Mouse (Mus musculus) cerebellum, postnatal 10 days (tissue): ENCODE measurements at regions not wholly inside any gene's neighbourhood (a gene's known extent, or its start where the extent isn't known, plus 50 kb on each side); places are given as distances from the start of the nearest gene placed in this dataset.

ENCODE experiments used
- DNase-seq, 2 experiments: peaks; one replicate each; pipeline ENCODE4 v3.0.0; 2021; ENCODE audit warnings: mixed read lengths in 2 of 2

DNA sequence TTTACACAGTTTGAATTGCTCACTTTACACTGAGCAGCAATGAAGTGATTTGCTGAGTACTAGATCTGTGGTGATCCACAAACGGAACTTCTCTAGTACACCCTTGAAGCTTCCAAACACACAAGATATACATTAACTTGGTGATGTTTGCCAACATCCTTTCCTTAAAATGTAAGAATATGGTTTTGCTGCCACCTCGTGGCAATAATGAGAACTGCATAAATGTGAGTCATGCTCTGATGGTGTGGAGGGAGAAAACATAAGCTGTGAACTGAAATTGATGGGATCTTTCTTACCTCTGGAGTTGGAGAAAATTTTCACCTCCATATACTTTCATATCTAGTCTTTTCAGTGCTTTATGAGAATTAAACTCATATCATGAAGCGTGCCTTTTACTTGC lies 51.6 kb downstream of the Bex3 start:
- peak; percentile 71 to 75 for DNase-seq

DNA sequence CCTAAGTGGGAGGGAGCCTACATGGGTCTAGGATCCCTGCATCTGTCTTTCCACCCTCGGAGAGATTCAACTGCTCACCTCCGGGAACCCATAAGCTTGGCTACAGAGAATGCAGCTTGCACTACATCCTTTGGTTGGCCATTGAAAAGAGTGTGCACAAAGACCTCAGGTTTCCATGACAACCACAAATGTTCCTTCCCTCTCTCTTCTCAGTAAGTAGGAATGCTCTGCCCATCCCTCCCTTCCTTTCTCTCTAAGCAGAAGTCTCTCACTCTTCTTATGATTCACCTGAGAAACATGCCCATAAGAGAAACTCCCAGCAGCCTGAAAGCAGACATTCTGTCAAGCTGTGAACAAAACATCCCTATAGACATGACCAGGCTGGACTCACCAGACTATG lies 95.8 kb downstream of the Bex3 start:
- DNase-seq = no peak
